Mouse (Mus musculus): ENCODE results near the gene Apopt1. TPM values are rescaled to one million over a fixed set of nuclear protein-coding genes. Genes with fewer than 3 reads are reported as not detected.
A peak's percentile ranks its signal among the peaks of the same experiment; 100 is the strongest.

Apopt1 gene
- 10 to 100 TPM; 37.7 to 38.9 TPM for total RNA-seq (2021)
- long read RNA-seq, experiment 1, transcript Apopt1-201 (5 exons, 1,065 nt), result major isoform, 75 of 93 reads
- long read RNA-seq, experiment 1, partial matches to known transcripts, result 2 of 93 reads
- long read RNA-seq, experiment 1, other reads (novel, unspliced or antisense), result 12 of 93 reads
- long read RNA-seq, experiment 2, transcript Apopt1-201 (5 exons, 1,065 nt), result major isoform, 63 of 72 reads
- long read RNA-seq, experiment 2, partial matches to known transcripts, result 3 of 72 reads
- long read RNA-seq, experiment 2, other reads (novel, unspliced or antisense), result 2 of 72 reads

- peak; percentile 93 for DNase-seq
Measured at GRCm38 (mm10) chr12:111713004-111713651, at the start of gene Apopt1, which contains the start of gene Bag5. Gene Apopt1 (plus strand): TSS chr12:111713261. Gene Bag5 (minus strand): TSS chr12:111713257.

GRCm38 (mm10) chr12:111664144-111664634 is 48.9 kb upstream of the Apopt1 start:
- peak; percentile 51 for DNase-seq

GRCm38 (mm10) chr12:111665041-111665880 is 47.8 kb upstream of the Apopt1 start:
- DNase-seq, result no peak

GRCm38 (mm10) chr12:111666380-111666779 is 46.7 kb upstream of the Apopt1 start:
- no peak for DNase-seq

- DNase-seq, result no peak
Measured at GRCm38 (mm10) chr12:111667421-111667820, 45.6 kb upstream of the Apopt1 start.

GRCm38 (mm10) chr12:111668457-111668912 is 44.6 kb upstream of the Apopt1 start:
- DNase-seq, result peak; percentile 88

- peak; percentile 66 for DNase-seq
Measured at GRCm38 (mm10) chr12:111669000-111669788, 43.9 kb upstream of the Apopt1 start.

GRCm38 (mm10) chr12:111669961-111670360 is 43.1 kb upstream of the Apopt1 start:
- DNase-seq, result no peak

- no peak for DNase-seq
Measured at GRCm38 (mm10) chr12:111670371-111670971, 42.6 kb upstream of the Apopt1 start.

- no peak for DNase-seq
Measured at GRCm38 (mm10) chr12:111670976-111671375, 42.1 kb upstream of the Apopt1 start.

GRCm38 (mm10) chr12:111671431-111671902 is 41.6 kb upstream of the Apopt1 start:
- peak; percentile 44 for DNase-seq

- peak; percentile 81 for DNase-seq
Measured at GRCm38 (mm10) chr12:111672176-111672575, 40.9 kb upstream of the Apopt1 start, which contains the start of gene Ckb. Gene Ckb (minus strand): TSS chr12:111672338.

- no peak for DNase-seq
Measured at GRCm38 (mm10) chr12:111672581-111672980, 40.5 kb upstream of the Apopt1 start.

GRCm38 (mm10) chr12:111674850-111675486 is 38.1 kb upstream of the Apopt1 start:
- DNase-seq, result no peak

- no peak for DNase-seq
Measured at GRCm38 (mm10) chr12:111675797-111676580, 37.1 kb upstream of the Apopt1 start.

GRCm38 (mm10) chr12:111677421-111677820 is 35.6 kb upstream of the Apopt1 start:
- no peak for DNase-seq

- peak; percentile 90 for DNase-seq
Measured at GRCm38 (mm10) chr12:111677882-111678669, 35.0 kb upstream of the Apopt1 start, which contains the start of gene Trmt61a. Gene Trmt61a (plus strand): TSS chr12:111678105.

GRCm38 (mm10) chr12:111678670-111678933 is 34.5 kb upstream of the Apopt1 start:
- no peak for DNase-seq

- no peak for DNase-seq
Measured at GRCm38 (mm10) chr12:111678997-111679396, 34.1 kb upstream of the Apopt1 start.
